Mouse (Mus musculus): Measurements from ENCODE around the gene Pgm2.

DNA sequence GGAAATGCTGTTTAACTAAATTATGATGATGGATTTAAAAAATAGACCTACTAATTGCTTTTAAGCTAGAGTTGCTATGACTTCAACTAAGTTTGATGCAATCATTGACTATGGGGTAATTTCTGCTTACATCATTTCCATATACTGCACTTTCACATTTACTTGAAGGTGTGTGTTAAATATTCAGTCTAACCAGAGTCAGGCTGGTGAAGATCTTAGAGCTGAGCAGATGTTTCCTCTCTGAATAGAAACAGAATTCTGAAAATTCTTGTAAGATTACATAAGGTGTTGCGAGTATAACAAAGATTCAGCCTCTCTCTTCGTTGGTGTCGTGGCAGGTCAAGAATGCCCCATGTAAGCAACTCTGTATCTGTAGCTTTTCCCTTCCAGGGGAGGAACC is 18.3 kb upstream of the Pgm2 start:
- TF ChIP-seq MAX (IDR thresholded peaks at IDR 0.05; ENCODE audit: low read depth) (no peak), POLR2A (IDR thresholded peaks at IDR 0.05; ENCODE audit: insufficient read length, low read depth) (no peak), USF1 (IDR thresholded peaks at IDR 0.05; ENCODE audit: low read depth) (no peak), POLR2AphosphoS2 (IDR thresholded peaks at IDR 0.05; ENCODE audit: insufficient read length, low read depth) (no peak), MYOD1 (IDR thresholded peaks at IDR 0.05; ENCODE audit: control insufficient read depth in 1 of 3, insufficient read length in 2 of 3, low read depth in 2 of 3) (no peak), MYOG (IDR thresholded peaks at IDR 0.05; ENCODE audit: control insufficient read depth in 1 of 3, insufficient read depth in 1 of 3, insufficient read length in 2 of 3, low read depth in 2 of 3) (no peak), E2F4 (IDR thresholded peaks at IDR 0.05; ENCODE audit: insufficient read depth) (no peak), TCF3 (IDR thresholded peaks at IDR 0.05; ENCODE audit: insufficient read length, low read depth) (no peak), TCF12 (IDR thresholded peaks at IDR 0.05; ENCODE audit: insufficient read depth, poor library complexity, severe bottlenecking) (no peak), CEBPB (IDR thresholded peaks at IDR 0.05; ENCODE audit: insufficient read depth, poor library complexity, severe bottlenecking) (no peak)
